Mouse (Mus musculus) embryonic stem cell, embryonic (primary cell): ENCODE measurements around the gene Plpp7.

Source experiments
- CTCF ChIA-PET, 4 experiments: fragments of 300-600 bp in 2 of 4; fragments of 350-600 bp in 2 of 4; sonication (Branson Sonifier 250); formaldehyde crosslinking; loops; one replicate each; lab custom pipeline; 2022; ENCODE audit warnings: inconsistent platforms in 2 of 4; lab: Charles Lee
- POLR2A ChIA-PET, 4 experiments: fragments of 300-600 bp in 2 of 4; fragments of 350-600 bp in 2 of 4; sonication (Branson Sonifier 250); formaldehyde crosslinking; loops; one replicate each; lab custom pipeline; 2022; ENCODE audit warnings: antibody characterized with exemption in 4 of 4, inconsistent platforms in 1 of 4; lab: Charles Lee

Plpp7 gene

GRCm38 (mm10) chr2:32154998-32155541 is 59.7 kb downstream of the Plpp7 start:
- ChIA-PET POLR2A (interaction anchor here in 2 of 4 experiments (0.9 to 30.9 kb wide), 12 partner anchors 1 to 117 kb away, joined by 3 to 1178 read pairs (median 12); partner anchors contain the start of gene Prrc2b (in 1 of the 2)), CTCF (interaction anchor here in 2 of 4 experiments (0.6 to 0.7 kb wide), 4 partner anchors 11 to 31 kb away, joined by 3 to 5 read pairs (median 3); no protein-coding TSS in a partner anchor)

- POLR2A ChIA-PET, result interaction anchor here in 2 of 4 experiments (0.9 to 30.9 kb wide), 10 partner anchors 1 to 116 kb away, joined by 3 to 1178 read pairs (median 19); partner anchors contain the start of gene Prrc2b (in 1 of the 2)
- CTCF ChIA-PET, result interaction anchor here in 2 of 4 experiments (0.6 to 0.7 kb wide), 2 partner anchors 12 to 30 kb away, joined by 3 read pairs; no protein-coding TSS in a partner anchor
Measured at GRCm38 (mm10) chr2:32155614-32156013, 60.3 kb downstream of the Plpp7 start.

DNA sequence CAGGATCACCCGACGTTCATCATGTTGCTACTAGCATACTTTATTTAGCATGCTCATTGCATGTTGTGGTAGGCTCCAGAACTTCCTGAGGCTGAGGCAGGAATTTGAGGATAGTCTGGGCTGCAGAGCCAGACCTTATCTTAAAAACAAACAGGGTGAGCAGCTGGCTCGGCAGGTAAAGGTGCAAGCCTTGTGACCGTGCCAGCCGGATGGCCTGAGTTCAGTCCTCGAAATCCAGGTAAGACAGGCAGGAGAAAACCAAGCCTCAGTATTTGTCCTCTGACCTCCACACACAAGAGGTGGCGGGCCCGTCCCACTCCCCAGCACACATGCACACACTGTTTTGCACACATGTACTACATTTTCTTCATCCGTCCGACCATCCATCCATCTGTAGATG is 61.3 kb downstream of the Plpp7 start:
- ChIA-PET POLR2A (interaction anchor here in 2 of 4 experiments (0.6 to 30.9 kb wide), 12 partner anchors 2 to 131 kb away, joined by 3 to 1178 read pairs (median 180); partner anchors contain the start of genes Prrc2b (in 2 of the 2), Pomt1 (in 1 of the 2) and Swi5 (in 1 of the 2)), CTCF (interaction anchor here in 1 of 4 experiments (1.8 kb wide), 1 partner anchor 22 kb away, joined by 6 read pairs; no protein-coding TSS in a partner anchor)

- CTCF ChIA-PET, result interaction anchor here in 1 of 4 experiments (1.8 kb wide), 1 partner anchor 23 kb away, joined by 6 read pairs; no protein-coding TSS in a partner anchor
Measured at GRCm38 (mm10) chr2:32157328-32157727, 62.0 kb downstream of the Plpp7 start.

DNA sequence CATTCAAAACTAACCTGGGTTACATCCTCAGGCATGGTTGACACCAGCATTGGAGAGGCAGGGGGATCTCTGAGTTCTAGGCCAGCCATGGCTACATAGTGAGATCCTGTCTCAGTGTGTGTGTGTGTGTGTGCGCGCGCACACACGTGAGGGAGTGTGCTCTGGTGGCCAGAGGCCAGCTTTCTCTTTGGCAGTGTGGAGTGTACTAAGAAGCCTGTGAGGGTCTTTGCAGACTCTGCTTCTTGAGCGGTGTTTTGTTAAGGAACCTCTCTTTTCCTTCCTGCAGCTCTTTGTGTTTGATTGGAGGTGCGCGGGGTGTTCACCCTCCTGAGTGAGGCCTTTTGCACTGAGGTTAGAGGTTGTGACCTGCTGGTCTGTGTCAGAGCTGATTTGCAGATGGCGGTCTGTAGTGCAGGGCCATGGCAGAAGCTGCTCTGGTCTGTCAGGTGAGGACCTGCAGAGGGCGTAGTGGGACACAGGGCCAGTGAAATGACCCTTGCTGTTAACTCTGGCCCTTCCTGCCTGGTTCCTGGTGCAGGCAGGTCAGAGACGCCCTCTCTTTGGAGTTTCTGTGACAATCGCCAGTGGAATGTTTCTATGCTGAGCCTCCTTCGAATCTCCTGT is 63.4 kb downstream of the Plpp7 start:
- ChIA-PET CTCF (interaction anchor here in 2 of 4 experiments (0.7 to 1.5 kb wide), 15 partner anchors 9 to 260 kb away, joined by 3 to 6 read pairs (median 4); partner anchors contain the start of gene Swi5 (in 1 of the 2)), POLR2A (interaction anchor here (0.8 to 30.9 kb wide), 26 partner anchors 5 to 145 kb away, joined by 3 to 1178 read pairs (median 6); partner anchors contain the start of genes Prrc2b (in 2 of the 4), Swi5 (in 2 of the 4), Golga2 (in 1 of the 4) and Pomt1 (in 1 of the 4))

More at GRCm38 (mm10) chr2:32157328-32157727, 62.0 kb downstream of the Plpp7 start:
- POLR2A ChIA-PET, result interaction anchor here in 3 of 4 experiments (0.6 to 30.9 kb wide), 16 partner anchors 3 to 1272 kb away, joined by 3 to 1178 read pairs (median 72); partner anchors contain the start of genes Prrc2b (in 2 of the 3), Pomt1 (in 1 of the 3) and Swi5 (in 1 of the 3)
